Mouse (Mus musculus) CH12.LX (cell line): Measurements from ENCODE around the gene Etl4. TPM values are rescaled to one million over a fixed set of nuclear protein-coding genes. Genes with fewer than 3 reads are reported as not detected.

Source experiments
- DNase-seq: peaks from one replicate; pipeline ENCODE4 v3.0.0-alpha.2; 2013; ENCODE audit errors: extremely low read depth
- H3K27ac ChIP-seq: 2 replicates; pipeline ENCODE4 v1.5.1; 2012; ENCODE audit warnings: low read depth, mild to moderate bottlenecking, control low read depth, moderate library complexity; ENCODE audit not compliant: insufficient read depth
- H3K27me3 ChIP-seq: replicated peaks from 2 replicates; pipeline ENCODE3; 2012; ENCODE audit warnings: inconsistent platforms
- H3K36me3 ChIP-seq, 2 experiments: replicated peaks in 1 of 2; 2 replicates each; pipeline versions ENCODE3 to v1.6.1; 2012; ENCODE audit warnings: inconsistent platforms in 1 of 2, low read length in 1 of 2, mild to moderate bottlenecking in 1 of 2, mixed read lengths in 1 of 2, moderate library complexity in 1 of 2; ENCODE audit not compliant: control insufficient read depth in 1 of 2, insufficient read depth in 1 of 2
- H3K4me1 ChIP-seq, 2 experiments: 2 replicates each; pipeline ENCODE4 v1.6.1; 2012; ENCODE audit warnings: inconsistent platforms in 1 of 2, moderate library complexity in 1 of 2; ENCODE audit not compliant: insufficient read depth in 2 of 2, control insufficient read depth in 1 of 2
- H3K4me2 ChIP-seq: 2 replicates; pipeline ENCODE4 v1.6.1; 2012; ENCODE audit warnings: low read depth, mild to moderate bottlenecking, control low read depth; ENCODE audit not compliant: poor library complexity, insufficient read depth, severe bottlenecking
- H3K4me3 ChIP-seq, 3 experiments: fragments of 150-350 bp in 1 of 3; sonication (generic) in 1 of 3; replicated peaks in 1 of 3; 2 replicates each; pipeline versions ENCODE3 to v1.5.1; 2011 to 2012; ENCODE audit warnings: low read depth in 2 of 3, low read length in 2 of 3, mild to moderate bottlenecking in 2 of 3, moderate library complexity in 2 of 3, control low read depth in 1 of 3, improper control_type of control experiment in 1 of 3, inconsistent platforms in 1 of 3, mixed read lengths in 1 of 3; ENCODE audit not compliant: poor library complexity in 1 of 3
- H3K79me2 ChIP-seq: replicated peaks from 2 replicates; pipeline ENCODE4 v1.6.1; 2012; ENCODE audit warnings: mild to moderate bottlenecking, moderate library complexity; ENCODE audit not compliant: control insufficient read depth, poor library complexity, insufficient read depth, severe bottlenecking; ENCODE audit errors: extremely low read depth
- H3K9ac ChIP-seq: 2 replicates; pipeline ENCODE4 v1.6.1; 2012; ENCODE audit warnings: low read depth, mild to moderate bottlenecking, control low read depth, moderate library complexity; ENCODE audit not compliant: insufficient read depth
- H3K9me3 ChIP-seq: replicated peaks from 2 replicates; pipeline ENCODE3; 2012; ENCODE audit warnings: low read length, inconsistent platforms, mixed read lengths
- BHLHE40 ChIP-seq: IDR thresholded peaks from 2 replicates; pipeline ENCODE4 v1.6.1; 2011; ENCODE audit warnings: mild to moderate bottlenecking, low read depth, low read length, improper control_type of control experiment
- CHD1 ChIP-seq: IDR thresholded peaks from 2 replicates; pipeline ENCODE4 v1.6.1; 2012; ENCODE audit warnings: low read depth, low read length, improper control_type of control experiment, inconsistent platforms
- CHD2 ChIP-seq: IDR thresholded peaks from 2 replicates; pipeline ENCODE4 v1.6.1; 2011; ENCODE audit warnings: low read length, improper control_type of control experiment
- ELF1 ChIP-seq: IDR thresholded peaks from 2 replicates; pipeline ENCODE4 v1.6.1; 2014; ENCODE audit warnings: low read depth, mild to moderate bottlenecking, inconsistent platforms, low read length, improper control_type of control experiment
- EP300 ChIP-seq: IDR thresholded peaks from 2 replicates; pipeline ENCODE4 v1.6.1; 2011; ENCODE audit warnings: low read length, improper control_type of control experiment
- ETS1 ChIP-seq: conservative IDR thresholded peaks from 2 replicates; pipeline ENCODE4 v1.6.1; 2012; ENCODE audit warnings: low read depth, mild to moderate bottlenecking, inconsistent platforms, low read length, improper control_type of control experiment, moderate library complexity
- KAT2A ChIP-seq: IDR thresholded peaks from 2 replicates; pipeline ENCODE4 v1.6.1; 2012; ENCODE audit warnings: low read length, improper control_type of control experiment, inconsistent platforms; ENCODE audit not compliant: insufficient replicate concordance
- MAFK ChIP-seq: IDR thresholded peaks from 2 replicates; pipeline ENCODE4 v1.6.1; 2011; ENCODE audit warnings: low read length, improper control_type of control experiment; ENCODE audit not compliant: insufficient replicate concordance
- MAX ChIP-seq: IDR thresholded peaks from 2 replicates; pipeline ENCODE4 v1.6.1; 2011; ENCODE audit warnings: low read length, improper control_type of control experiment
- NRF1 ChIP-seq: IDR thresholded peaks from 2 replicates; pipeline ENCODE4 v1.6.1; 2014; ENCODE audit warnings: low read depth, mild to moderate bottlenecking, inconsistent platforms, low read length, improper control_type of control experiment, moderate library complexity
- PAX5 ChIP-seq: IDR thresholded peaks from 2 replicates; pipeline ENCODE4 v1.6.1; 2012; ENCODE audit warnings: low read length, inconsistent platforms, mixed read lengths
- POLR2A ChIP-seq: IDR thresholded peaks from 2 replicates; pipeline ENCODE4 v1.6.1; 2011; ENCODE audit warnings: low read depth, mild to moderate bottlenecking, improper control_type of control experiment, low read length
- TBP ChIP-seq: conservative IDR thresholded peaks from 2 replicates; pipeline ENCODE4 v1.6.1; 2011; ENCODE audit warnings: low read depth, low read length, improper control_type of control experiment
- UBTF ChIP-seq: IDR thresholded peaks from 2 replicates; pipeline ENCODE4 v1.6.1; 2012; ENCODE audit warnings: low read depth, mild to moderate bottlenecking, inconsistent platforms, low read length, improper control_type of control experiment, moderate library complexity
- USF1 ChIP-seq: IDR thresholded peaks from 2 replicates; pipeline ENCODE4 v1.6.1; 2014; ENCODE audit warnings: low read depth, mild to moderate bottlenecking, inconsistent platforms, low read length, improper control_type of control experiment
- ZC3H11A ChIP-seq: IDR thresholded peaks from 2 replicates; pipeline ENCODE4 v1.6.1; 2012; ENCODE audit warnings: low read depth, mild to moderate bottlenecking, inconsistent platforms, low read length, improper control_type of control experiment
- dilution Hi-C: fragments of 300-500 bp; cut with MboI; formaldehyde crosslinking; loops from 2 replicates; pipeline ENCODE4 v1.14.3; 2020; ENCODE audit warnings: low sequenced_read_pairs; ENCODE audit not compliant: extremely low pct_unique_long_range_greater_than_20kb, extremely low pct_ligation_motif_present
- in situ Hi-C: fragments of 300-500 bp; cut with MboI; formaldehyde crosslinking; loops from 3 replicates; pipeline ENCODE4 v1.14.3; 2019; ENCODE audit warnings: low sequenced_read_pairs, low pct_ligation_motif_present, low pct_unique_long_range_greater_than_20kb, mixed read lengths
- polyA plus RNA-seq: library from polyadenylated mRNA; unstranded; fragments of >175 nt; gene quantifications from 2 replicates; pipeline ENCODE4 v1.2.1, GENCODE M21; 2012; ENCODE audit warnings: low read depth; ENCODE audit not compliant: insufficient read length
- total RNA-seq, 2 experiments: library from RNA; depleted of rRNA; stranded (reverse); fragments of 300-350 nt in 1 of 2; fragments of >200 nt in 1 of 2; gene quantifications; 2 replicates each; pipeline ENCODE4 v1.2.3; 2012 to 2014

Gene Etl4
- total and polyA plus RNA-seq, 3 experiments = 7.2 to 18.6 (median 11.7) TPM

- no peak overlapping the region for H3K9ac ChIP-seq
- TF ChIP-seq PAX5 = no peak
- TF ChIP-seq, all 38 proteins: peak for 0
- in situ Hi-C loops = loop anchor here (5.0 kb wide), 1 partner anchor 348 kb away; no protein-coding TSS in a partner anchor
- no peak overlapping the region for H3K4me2 ChIP-seq
- H3K4me3 ChIP-seq = no peak overlapping the region
- H3K27me3 ChIP-seq = no peaks in the 10 kb centered on the region
- DNase-seq = no peak
- H3K9me3 ChIP-seq = no peaks in the 10 kb centered on the region
- dilution Hi-C loops = no loop called here
- H3K79me2 ChIP-seq = no peaks in the 10 kb centered on the region; the same call in 1 of the 2 replicates
- peaks cover 0 to 5% of the 10 kb centered on the region in 2 experiments for H3K36me3 ChIP-seq
- H3K4me1 ChIP-seq = peaks cover 0 to 12% of the 10 kb centered on the region in 2 experiments; a peak in 2 of 4 replicates
- no peak overlapping the region for H3K27ac ChIP-seq
Measured at GRCm38 (mm10) chr2:20619881-20620280, 710.3 kb downstream of the Etl4 start.

DNA sequence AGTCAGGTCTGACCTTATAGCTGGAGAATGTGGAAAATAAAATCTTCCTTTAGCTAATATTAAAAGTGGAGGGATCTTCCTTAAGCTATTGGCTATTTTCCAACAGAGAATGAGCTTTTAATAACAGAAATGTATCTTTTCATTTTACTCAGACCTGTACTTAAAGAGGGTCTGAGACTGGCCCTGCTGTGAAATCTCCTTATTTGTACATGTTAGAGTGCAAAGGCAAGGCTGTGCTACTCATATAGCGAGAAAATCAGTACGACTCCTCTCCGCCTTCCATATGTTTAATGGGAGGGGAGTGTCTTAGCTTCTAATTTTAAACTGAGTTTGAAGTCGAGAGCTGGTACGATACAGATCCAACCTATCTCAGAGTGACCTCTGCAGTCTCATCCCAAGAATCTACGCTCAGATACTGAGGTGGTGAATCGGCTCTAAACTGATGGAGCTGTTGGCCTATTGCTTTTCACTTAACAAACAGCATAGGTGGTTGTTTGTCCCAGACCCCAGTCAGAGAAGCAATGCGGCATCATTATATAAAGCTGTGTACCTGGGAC is 719.7 kb downstream of the Etl4 start:
- no peaks in the 10 kb centered on the region; the same call in 1 of the 2 replicates for H3K79me2 ChIP-seq
- no peak for DNase-seq
- H3K36me3 ChIP-seq = no peaks in the 10 kb centered on the region
- no peaks in the 10 kb centered on the region for H3K27me3 ChIP-seq
- no peaks in the 10 kb centered on the region for H3K9me3 ChIP-seq
- H3K4me2 ChIP-seq = no peak overlapping the region
- dilution Hi-C loops = no loop called here
- no peak overlapping the region for H3K27ac ChIP-seq
- peaks cover 0 to 22% of the 10 kb centered on the region in 2 experiments; a peak in 2 of 4 replicates for H3K4me1 ChIP-seq
- TF ChIP-seq POLR2A = no peak
- no peak overlapping the region for H3K4me3 ChIP-seq
- in situ Hi-C loops = no loop called here
- no peak overlapping the region for H3K9ac ChIP-seq

GRCm38 (mm10) chr2:20638604-20639003 is 729.0 kb downstream of the Etl4 start:
- dilution Hi-C loops (no loop called here), in situ Hi-C loops (no loop called here)
- DNase-seq = no peak
- Histone ChIP-seq H3K4me3 (no peak overlapping the region), H3K79me2 (no peaks in the 10 kb centered on the region), H3K36me3 (peaks cover 0 to 5% of the 10 kb centered on the region in 2 experiments), H3K4me2 (no peak overlapping the region), H3K4me1 (peaks cover 2 to 11% of the 10 kb centered on the region in 2 experiments; a peak in 3 of 4 replicates), H3K9me3 (no peaks in the 10 kb centered on the region), H3K27ac (no peak overlapping the region), H3K9ac (no peak overlapping the region), H3K27me3 (no peaks in the 10 kb centered on the region)
- TF ChIP-seq TBP = no peak
- TF ChIP-seq ELF1 = no peak
- no peak for TF ChIP-seq KAT2A
- TF ChIP-seq UBTF = no peak
- TF ChIP-seq CHD1 = no peak
- TF ChIP-seq NRF1 = no peak
- TF ChIP-seq USF1 = no peak
- no peak for TF ChIP-seq MAFK
- TF ChIP-seq BHLHE40 = no peak
- TF ChIP-seq CHD2 = no peak
- no peak for TF ChIP-seq MAX
- TF ChIP-seq ZC3H11A = no peak
- no peak for TF ChIP-seq ETS1
- TF ChIP-seq EP300 = no peak
